Mouse (Mus musculus): ENCODE results near the gene Rasd1. TPM values are rescaled to one million over a fixed set of nuclear protein-coding genes. Genes with fewer than 3 reads are reported as not detected.

The Rasd1 gene
- total and polyA plus RNA-seq, 2 experiments from 2014 or later, result 1.00 to 3.3 TPM

GRCm38 (mm10) chr11:59913702-59914101 lies 51.0 kb downstream of the Rasd1 start:
- no peaks in the 10 kb centered on the region for H3K9me3 ChIP-seq (ENCODE audit: low read length)
- 89% methylated on average over 4 of the region's 4 CpGs for WGBS
- no peak overlapping the region for H3K4me2 ChIP-seq (ENCODE audit: low read depth)
- H3K27me3 ChIP-seq (ENCODE audit: insufficient read depth, low read length), result no peaks in the 10 kb centered on the region
- no peak overlapping the region for H3K27ac ChIP-seq (ENCODE audit: low read depth, low read length)
- no peak overlapping the region for H3K9ac ChIP-seq
- TF ChIP-seq CTCF (IDR thresholded peaks at IDR 0.05; ENCODE audit: low read depth), result no peak
- no peak overlapping the region for H3K4me3 ChIP-seq (ENCODE audit: low read depth, low read length)
- H3K36me3 ChIP-seq (ENCODE audit: insufficient read depth), result no peaks in the 10 kb centered on the region
- no peaks in the 10 kb centered on the region for H3K4me1 ChIP-seq (ENCODE audit: insufficient read depth)
- DNase-seq, result no peak
- no peak for ATAC-seq

Other genes with a start within 250 kb of the Rasd1 start
- gene Pld6, start 177.3 kb downstream of the Rasd1 start, total RNA-seq (2014; rRNA removed), result 0.92 and 6.0 TPM in 2 replicates
- gene Pld6, start 177.3 kb downstream of the Rasd1 start, polyA plus RNA-seq (2015; fragmentation: Nextera tagmentation; extraction: Ambion mirVana), result 6.8 and 12.1 TPM in 2 replicates
- gene Flcn, start 154.9 kb downstream of the Rasd1 start, total RNA-seq (2014; rRNA removed), result 33.7 and 36.9 TPM in 2 replicates
- 25.0 and 31.4 TPM in 2 replicates for gene Flcn, start 154.9 kb downstream of the Rasd1 start, polyA plus RNA-seq (2015; fragmentation: Nextera tagmentation; extraction: Ambion mirVana)
- gene Nt5m, start 125.5 kb downstream of the Rasd1 start, total RNA-seq (2014; rRNA removed), result 62.2 and 63.0 TPM in 2 replicates
- 82.3 and 85.9 TPM in 2 replicates for gene Nt5m, start 125.5 kb downstream of the Rasd1 start, polyA plus RNA-seq (2015; fragmentation: Nextera tagmentation; extraction: Ambion mirVana)
- 132 and 138 TPM in 2 replicates for gene Cops3, start 125.1 kb downstream of the Rasd1 start, total RNA-seq (2014; rRNA removed)
- 158 and 169 TPM in 2 replicates for gene Cops3, start 125.1 kb downstream of the Rasd1 start, polyA plus RNA-seq (2015; fragmentation: Nextera tagmentation; extraction: Ambion mirVana)
- 27.9 and 31.6 TPM in 2 replicates for gene Med9, start 16.7 kb downstream of the Rasd1 start, total RNA-seq (2014; rRNA removed)
- 32.4 and 36.0 TPM in 2 replicates for gene Med9, start 16.7 kb downstream of the Rasd1 start, polyA plus RNA-seq (2015; fragmentation: Nextera tagmentation; extraction: Ambion mirVana)
- gene Pemt, start 81.5 kb upstream of the Rasd1 start, total RNA-seq (2014; rRNA removed), result 7.9 and 16.2 TPM in 2 replicates
- gene Pemt, start 81.5 kb upstream of the Rasd1 start, polyA plus RNA-seq (2015; fragmentation: Nextera tagmentation; extraction: Ambion mirVana), result 14.2 and 14.4 TPM in 2 replicates
- 50.9 and 60.7 TPM in 2 replicates for gene Rai1, start 140.1 kb upstream of the Rasd1 start, total RNA-seq (2014; rRNA removed)
- 16.6 and 21.2 TPM in 2 replicates for gene Rai1, start 140.1 kb upstream of the Rasd1 start, polyA plus RNA-seq (2015; fragmentation: Nextera tagmentation; extraction: Ambion mirVana)

All from forebrain, postnatal 0 days (tissue).